Mouse (Mus musculus): ENCODE data around the gene Tcf3.

Tcf3 gene

DNA sequence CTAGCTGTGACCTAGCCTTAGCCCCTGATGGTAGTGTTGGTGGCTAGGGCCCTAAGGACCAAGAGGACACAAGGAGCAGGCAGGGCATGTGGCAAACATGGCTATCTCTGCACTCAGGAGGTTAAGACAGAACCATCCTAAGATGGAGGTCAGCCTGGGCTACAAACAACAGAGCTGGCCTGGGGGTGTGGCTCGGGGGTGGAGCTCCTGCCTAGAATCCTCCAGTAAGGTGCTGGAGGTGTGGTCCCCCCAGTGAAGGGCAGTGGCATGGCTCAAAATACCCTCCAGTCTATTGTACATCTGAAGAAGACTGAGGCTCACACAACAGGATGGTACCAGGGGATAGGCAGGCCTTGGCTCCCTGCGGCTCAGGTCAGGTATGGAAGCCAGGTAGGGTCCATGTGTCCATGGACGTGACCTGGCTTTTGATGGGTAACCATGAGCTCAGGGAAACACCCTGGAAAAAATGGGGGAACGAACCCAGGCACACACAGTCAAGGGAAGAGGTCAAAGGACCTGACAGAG lies 49.3 kb downstream of the Tcf3 start:
- no peak for DNase-seq

DNA sequence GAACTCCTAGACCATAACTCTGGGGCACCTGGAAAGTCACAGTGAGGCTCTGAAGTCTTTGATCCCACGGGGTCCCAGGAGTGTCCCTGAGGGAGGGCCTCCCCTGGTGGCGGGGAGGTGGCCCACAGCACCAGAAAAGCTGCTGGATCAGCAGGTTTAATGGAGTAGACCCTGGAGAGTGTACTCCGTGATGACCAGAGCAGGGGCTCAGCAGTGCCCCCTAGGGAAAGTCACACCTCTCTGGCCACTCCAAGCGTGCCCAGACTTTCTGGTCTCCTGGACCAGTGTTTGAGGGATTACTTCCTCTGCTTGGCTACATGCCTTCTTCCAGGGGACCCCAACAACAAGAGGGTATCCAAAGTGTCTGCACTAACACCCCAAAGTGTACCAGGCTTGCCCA lies 50.0 kb downstream of the Tcf3 start:
- peak; percentile 29 for DNase-seq

DNA sequence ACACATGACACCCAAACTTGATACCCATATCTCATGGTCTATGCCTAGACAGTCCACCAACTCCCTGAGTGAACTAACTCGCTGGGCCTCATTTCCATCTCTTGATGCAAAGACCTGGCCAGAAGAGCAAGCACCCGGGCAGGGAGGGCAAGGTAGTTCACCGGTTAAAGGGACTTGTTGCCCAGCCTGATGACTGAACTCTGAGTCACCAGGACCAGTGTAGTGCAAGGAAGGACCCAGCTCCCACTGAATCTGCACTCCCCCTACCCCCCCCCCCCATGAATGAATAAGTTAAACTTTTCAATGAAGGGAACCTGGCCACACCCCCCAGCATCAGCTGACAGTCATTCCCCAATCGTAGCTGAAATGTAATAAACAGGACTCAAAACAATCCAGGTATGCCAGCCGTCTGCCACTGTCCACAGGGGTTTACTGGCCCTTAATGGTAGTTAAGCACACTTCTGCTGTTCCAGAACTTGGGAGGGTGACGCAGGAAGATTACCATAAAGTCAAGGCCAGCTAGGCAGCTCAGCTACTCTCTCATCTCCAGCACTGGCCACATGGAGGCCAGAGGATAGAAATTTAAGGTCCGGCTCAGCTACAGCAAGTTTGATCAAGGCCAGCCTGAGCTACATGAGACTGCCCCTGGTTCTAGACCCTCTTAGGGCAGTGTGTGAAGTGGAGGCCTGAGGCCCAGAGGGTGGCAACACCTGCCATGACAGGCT lies 50.6 kb downstream of the Tcf3 start:
- DNase-seq, result no peak

DNA sequence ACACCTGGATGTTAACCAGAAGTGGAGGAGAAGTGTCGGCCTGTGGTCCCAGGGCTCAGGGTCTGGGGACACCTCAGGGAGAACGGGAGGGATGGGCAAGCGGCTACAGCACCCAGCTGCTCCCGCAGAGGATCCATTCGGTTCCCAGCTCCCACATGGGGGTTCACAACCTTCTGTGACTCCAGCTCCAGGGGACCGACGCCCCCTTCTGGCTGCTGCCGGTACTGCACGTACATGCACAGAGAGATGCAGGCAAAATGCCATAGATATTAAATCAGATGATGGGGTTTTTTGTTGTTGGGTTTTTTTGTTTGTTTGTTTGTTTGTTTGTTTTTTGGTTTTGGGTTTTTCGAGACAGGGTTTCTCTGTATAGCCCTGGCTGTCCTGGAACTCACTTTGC lies 55.7 kb downstream of the Tcf3 start:
- DNase-seq, result peak; percentile 25

DNA sequence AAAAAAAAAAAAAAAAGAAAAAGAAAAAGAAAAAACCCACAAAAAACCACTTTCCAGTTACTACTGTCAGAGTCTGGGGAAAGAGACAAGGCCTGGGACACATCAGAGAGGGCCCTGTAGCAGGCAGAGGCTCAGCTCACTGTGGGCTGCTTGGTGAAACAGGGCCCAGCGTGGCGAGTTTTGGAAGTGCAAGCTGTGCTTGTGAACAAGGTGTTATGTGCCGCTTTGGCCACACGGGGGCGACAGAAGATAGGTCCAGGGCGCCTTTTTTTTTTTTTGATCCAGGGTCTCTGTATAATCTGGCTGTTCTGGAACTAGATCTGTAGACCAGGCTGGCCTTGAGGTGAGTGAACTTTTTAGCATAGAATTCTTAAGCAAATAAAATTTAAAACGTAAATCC lies 57.3 kb downstream of the Tcf3 start:
- peak; percentile 96 for DNase-seq

DNA sequence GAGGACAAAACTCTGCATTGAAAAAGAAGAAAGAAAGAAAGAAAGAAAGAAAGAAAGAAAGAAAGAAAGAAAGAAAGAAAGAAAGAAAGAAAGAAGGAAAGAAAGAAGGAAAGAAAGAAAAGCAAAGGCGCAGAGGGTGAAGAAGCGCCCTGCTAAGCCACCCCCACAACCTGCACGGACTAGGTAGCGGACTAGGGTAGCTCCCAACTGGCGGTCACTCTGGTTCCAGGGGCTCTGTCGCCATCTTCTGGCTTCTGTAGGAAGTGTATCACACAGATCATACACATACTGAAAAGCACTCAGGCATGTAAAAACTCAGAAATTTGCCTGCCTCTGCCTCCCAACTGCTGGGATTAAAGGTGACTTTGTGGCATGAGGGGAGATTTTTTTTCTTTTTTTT lies 59.4 kb downstream of the Tcf3 start:
- peak; percentile 80 for DNase-seq

DNA sequence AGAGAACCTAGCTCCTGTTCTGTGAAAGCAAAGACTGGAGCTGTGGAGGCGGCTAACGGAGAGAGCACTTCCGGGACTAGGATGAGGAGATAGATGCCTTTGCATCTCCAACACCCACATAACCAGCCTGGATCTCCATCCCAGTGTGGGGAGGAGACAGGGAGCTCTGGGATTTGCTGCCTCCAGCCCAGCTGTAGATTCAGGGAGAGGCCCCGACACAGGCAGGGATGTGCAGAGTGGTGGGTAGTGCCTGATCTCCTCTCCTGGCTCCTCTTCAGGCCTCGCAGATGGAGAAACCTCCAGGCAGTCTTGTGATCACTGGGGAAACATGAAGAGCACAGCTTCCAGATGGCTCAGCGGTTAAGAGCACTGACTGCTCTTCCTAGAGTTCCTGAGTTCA lies 60.7 kb downstream of the Tcf3 start:
- no peak for DNase-seq

DNA sequence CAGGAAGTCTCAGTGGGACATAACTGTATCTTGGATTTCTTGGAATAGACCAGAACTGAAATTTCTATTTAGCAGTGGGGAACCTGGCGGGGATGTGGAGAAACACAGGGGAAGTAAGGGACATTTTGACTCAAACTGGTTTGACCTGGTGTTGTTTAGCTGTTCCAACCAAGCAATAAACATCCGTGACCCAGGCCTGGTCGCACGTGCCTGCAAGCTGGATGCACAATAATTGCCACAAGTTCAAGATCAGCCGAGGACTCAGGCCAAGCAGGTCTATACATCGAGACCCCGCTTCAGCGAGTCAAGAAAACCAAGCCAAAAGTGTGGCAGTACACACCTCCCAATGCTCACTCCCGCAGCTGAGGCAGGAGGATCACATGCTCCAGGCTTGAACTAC lies 61.5 kb downstream of the Tcf3 start:
- DNase-seq, result no peak

DNA sequence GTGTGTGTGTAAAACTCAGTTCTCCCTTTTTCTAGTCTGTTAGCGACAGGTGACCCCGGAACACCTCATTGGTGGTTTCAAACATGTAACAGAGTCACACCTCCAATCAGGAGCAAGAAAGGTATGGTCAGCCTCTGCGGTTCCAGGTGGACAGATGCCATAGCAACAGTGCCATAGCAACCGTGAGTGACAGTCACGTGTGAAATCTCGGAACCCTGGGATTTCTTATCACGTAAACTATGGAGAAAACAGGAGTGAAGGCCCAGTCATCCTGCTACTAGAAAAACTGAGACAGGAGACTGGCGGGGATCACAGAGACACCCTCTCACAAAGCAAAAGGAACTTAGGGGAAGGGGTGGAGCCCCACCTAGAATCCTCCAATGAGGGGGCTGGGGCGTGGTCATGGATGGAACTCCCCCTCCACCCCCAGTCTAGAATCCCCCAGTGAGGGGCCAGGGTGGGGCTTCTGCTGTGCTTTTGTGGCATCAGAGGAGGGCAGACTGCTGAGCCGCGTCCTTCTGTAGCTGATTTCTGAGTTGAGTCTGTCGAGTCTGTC lies 62.0 kb downstream of the Tcf3 start:
- peak; percentile 87 for DNase-seq

DNA sequence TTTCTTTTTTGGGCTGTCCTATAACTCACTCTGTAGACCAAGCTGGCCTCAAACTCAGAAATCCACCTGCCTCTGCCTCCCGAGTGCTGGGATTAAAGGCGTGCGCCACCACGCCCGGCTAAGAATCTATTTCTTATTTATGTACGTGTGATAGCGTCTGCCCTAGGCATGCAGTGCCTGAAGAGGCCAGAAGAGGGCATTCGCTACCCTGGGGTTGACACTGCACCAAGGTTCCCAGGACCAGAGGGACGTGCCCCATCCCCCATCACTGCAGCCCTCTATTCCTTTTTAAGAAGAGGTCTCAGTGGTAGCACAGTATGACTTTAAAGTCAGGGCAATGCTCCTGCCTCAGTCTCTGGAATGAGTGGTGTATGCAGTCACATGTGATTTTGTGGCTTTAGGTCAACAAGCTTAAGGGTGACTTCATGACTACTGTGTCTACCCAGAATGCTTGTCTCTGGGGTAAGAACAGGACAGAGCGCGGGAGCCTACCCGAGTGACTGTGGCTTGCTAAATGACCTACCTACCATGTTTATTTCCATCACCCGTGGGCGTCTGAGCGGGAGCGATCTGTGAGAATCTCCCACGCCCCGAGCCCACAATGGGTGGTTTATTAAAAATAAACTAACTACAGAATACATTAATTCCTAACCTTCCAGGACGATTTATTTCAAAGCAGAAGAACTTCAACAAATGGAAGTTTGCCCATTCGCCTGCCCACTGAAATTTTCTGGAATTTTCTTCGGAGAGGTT lies 63.3 kb downstream of the Tcf3 start:
- DNase-seq, result no peak

DNA sequence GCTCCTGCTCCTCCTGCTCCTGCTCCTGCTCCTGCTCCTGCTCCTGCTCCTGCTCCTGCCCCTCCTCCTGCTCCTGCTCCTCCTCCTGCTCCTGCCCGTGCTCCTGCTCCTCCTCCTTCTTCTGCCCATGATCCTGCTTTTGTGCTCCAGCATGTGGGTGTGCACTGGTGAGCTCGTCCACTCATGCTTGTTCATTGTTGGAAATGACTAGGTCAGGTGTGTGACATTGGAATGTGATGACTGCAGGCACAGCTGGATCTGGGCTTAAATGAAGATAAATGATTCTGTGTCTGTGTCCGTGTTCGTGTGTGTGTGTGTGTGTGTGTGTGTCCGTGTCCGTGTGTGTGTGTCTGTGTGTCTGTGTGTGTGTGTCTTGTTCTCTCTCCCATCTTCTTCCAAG lies 65.1 kb downstream of the Tcf3 start:
- DNase-seq, result peak; percentile 23

DNA sequence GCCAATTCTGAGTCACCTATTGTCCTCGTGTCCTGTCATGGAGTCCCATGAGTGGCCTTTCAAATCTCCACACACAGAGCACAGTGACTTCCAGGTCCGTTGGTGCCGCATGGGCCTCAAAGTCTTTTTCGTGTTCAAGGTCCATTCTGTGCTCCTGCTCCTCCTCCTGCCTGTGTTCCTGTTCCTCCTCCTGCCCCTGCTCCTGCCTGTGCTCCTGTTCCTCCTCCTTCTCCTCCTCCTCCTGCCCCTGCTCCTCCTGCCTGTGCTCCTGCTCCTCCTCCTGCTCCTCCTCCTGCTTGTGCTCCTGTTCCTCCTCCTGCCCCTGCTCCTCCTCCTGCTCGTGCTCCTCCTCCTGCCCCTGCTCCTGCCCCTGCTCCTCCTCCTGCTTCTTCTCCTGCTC lies 65.5 kb downstream of the Tcf3 start:
- DNase-seq, result peak; percentile 46

DNA sequence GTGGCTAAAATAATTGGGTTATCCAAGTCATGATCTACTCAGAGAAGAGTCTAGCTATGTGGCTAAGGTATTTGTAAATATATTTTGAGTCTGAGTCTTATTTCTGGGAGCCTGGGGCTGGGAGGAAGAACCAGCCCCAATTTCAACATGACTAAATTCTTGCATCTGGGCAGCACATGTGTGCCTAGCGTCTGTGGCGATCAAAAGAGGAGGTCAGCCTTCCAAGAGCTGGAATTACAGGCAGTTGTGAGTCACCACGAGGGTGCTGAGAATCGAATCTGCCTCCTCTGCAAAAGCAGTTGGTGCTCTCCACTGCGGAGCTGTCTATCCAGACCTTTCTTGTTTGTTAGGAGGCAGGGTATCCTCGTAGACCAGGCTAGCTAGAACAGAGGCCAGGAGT lies 67.7 kb downstream of the Tcf3 start:
- no peak for DNase-seq

DNA sequence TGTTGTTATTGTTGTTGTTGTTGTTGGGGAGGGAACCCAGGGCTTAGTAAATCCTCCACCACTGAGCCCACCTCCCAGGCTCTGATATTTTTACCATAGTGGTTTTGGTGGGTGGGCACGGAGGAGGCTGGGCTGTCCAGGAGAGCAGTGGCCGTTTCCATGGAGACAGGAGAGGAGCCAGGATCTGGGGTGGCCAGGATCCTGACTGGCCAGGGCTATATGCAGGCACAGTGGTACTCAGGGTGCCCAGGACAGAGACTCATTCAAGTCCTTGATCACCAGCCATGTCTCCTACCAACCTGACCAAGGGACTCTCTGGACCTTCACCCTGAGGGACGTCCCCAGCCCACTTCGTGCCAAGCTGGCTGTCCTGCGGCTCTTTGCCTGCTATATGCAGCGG lies 69.7 kb downstream of the Tcf3 start:
- peak; percentile 10 for DNase-seq
